Mouse (Mus musculus): ENCODE measurements at regions not wholly inside any gene's neighbourhood (a gene's known extent, or its start where the extent isn't known, plus 50 kb on each side); places are given as distances from the start of the nearest gene placed in this dataset.

DNA sequence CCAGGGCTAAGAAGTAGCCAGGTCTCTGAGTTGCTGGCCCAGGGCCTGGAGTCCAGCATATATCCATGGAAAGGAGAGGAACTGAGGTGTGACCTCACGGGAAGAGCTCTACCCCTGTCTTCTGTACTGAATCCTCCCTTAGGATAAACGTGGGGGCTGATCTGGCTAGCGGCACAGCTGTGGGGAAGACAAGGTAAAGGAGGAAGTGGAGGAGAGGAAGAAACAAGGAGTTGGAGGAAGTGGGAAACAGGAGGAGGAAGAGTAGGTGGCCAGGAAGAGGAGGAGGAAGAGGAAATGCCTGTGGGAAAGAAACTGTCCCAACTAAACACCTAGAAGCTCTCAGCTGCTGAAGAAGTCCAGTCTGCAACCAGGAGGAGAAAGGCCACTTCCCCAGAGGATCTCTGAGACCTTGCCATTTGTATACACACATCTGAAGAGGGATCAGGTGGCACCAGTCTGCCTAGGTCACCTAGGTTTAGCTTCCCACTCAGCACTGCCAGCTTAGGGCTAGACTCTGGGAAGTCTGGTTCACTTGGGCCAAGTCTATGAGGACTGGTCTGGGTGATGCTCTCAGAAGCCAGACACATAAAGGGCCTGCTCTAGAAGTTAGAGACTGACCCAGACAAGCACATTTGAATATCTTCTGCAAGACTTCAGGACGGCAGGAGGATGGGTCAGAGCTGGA is 100.6 kb upstream of the Jun start:
- intact Hi-C loops (cut with DNase I), result loop anchor here (5.0 kb wide), 1 partner anchor 35 kb away; no protein-coding TSS in a partner anchor
- DNase-seq, result no peak

GRCm38 (mm10) chr4:95153737-95154287 is 101.8 kb upstream of the Jun start:
- intact Hi-C loops (cut with DNase I), result loop anchor here (5.0 kb wide), 1 partner anchor 37 kb away; no protein-coding TSS in a partner anchor
- DNase-seq, result peak; percentile 75 to 77

DNA sequence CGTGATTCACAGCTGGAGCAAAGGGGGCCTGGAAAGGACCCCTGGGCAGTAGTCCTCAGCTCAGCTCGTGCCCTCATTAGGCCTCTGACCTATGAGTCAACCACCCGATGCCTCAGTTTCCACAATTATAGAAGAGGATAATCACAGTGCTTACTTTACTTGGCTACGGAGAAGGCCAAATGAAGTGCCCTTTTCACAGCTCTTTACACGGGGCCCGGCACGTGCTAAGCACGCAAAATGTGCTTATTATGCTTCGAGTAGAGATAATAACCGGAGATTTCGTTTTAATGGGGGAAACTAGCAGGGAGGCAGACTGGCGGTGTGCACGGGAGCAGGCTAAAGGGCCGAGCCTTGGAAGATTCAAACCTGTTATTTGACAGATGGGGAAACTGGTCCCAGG is 102.4 kb upstream of the Jun start:
- peak in 1 of 2 experiments; percentile 21 for DNase-seq
- intact Hi-C loops (cut with DNase I), result loop anchor here (5.0 kb wide), 1 partner anchor 37 kb away; no protein-coding TSS in a partner anchor

DNA sequence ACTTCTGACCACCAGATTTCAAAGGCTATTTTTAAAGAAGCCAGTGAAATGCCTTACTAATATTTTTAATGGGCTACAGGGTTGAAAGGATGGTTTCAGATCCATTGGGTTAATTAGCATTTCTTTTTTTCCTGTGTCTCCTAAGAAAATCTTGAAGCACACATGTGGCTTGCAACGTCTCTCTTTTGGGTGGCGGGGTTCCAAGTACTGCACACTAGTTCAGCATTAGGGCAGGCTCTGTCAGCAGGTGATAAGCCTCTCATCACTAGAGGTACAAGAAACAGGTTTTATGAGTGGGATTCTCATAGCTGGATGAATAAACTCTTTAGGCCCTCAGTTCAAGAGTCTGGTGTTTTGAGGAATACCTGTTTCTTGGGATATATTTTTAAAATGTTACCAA is 103.2 kb upstream of the Jun start:
- intact Hi-C loops (cut with DNase I), result no loop called here
- DNase-seq, result peak; percentile 49 to 58

GRCm38 (mm10) chr4:95155796-95156195 is 103.8 kb upstream of the Jun start:
- DNase-seq, result no peak
- intact Hi-C loops (cut with DNase I), result no loop called here

DNA sequence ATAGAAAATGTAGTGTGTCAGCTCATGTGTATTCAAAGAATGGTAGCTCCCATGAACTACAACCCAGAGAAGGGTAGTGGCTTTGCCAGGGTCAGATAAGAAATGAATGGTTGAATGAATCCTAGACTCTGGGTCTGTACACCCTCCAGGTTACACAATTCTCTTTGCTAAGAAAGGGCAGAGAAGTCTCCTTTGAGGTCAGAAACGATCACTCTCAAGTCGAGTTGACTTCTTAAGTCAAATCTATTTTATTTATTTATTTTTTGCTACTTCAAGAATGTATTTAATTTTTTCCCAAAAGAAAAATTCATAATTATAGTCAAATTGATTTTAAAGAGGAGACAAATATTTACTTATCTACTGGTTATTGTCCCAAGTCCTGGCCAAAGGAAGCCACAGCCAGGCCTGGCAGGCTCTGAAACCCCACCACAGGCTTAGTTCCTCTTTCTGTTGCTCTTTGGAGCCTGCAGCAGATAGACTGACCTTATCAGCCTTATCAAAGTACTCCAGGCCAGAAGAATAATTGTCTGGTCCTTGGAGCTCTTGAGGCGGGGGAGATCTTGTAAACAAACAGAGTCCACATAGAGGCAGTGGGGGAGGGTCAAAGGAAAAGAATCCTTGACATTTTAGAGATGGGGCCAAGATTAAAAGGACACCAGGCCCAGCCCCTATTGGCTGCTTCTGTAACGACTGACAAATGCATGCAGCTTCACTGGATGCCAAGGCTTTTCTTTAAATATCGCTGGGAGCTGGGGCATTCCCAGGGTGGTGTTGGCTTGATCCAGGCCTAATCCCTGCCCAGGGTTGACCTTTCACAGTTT is 104.6 kb upstream of the Jun start:
- DNase-seq, result peak; percentile 31 to 44
- intact Hi-C loops (cut with DNase I), result no loop called here

DNA sequence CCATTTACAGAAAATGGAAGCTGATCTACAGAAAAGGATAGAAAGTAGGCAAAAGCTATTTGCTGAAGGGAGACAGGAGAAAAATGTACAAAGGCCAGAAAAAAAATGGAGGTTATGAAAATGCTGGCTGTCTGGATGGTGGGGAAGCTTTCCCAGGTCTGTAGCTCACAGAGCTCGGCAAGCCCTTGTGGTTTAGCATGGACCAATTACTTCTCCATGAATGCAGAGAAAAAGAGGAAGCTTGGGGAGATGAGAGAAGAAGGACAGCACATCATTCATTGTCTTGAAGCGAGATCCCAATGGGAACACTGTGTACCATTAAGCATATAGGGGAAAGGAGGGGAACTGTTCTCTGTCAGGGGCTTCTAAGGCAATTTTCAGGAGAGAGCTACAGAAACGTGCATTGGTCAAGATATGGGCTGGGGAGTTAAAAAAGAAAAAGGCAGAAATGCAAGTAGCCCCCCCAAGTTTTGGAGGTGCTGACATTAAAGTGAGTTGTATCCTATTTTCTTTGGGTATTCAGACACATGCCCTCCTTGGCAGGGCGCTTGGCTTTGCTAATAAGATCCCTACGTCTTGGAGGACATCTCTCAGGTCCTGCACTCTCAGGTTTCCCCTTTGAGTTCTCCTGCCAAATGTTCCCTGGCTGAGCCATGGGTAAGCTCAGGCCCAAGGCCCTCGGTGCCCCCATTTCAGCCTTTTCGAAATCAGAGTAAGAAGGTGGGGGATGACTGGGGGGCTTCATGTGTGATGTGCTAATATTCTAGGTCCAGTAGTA is 105.8 kb upstream of the Jun start:
- intact Hi-C loops (cut with DNase I), result no loop called here
- DNase-seq, result no peak

GRCm38 (mm10) chr4:95158632-95159424 is 106.8 kb upstream of the Jun start:
- no peak for DNase-seq
- intact Hi-C loops (cut with DNase I), result no loop called here

DNA sequence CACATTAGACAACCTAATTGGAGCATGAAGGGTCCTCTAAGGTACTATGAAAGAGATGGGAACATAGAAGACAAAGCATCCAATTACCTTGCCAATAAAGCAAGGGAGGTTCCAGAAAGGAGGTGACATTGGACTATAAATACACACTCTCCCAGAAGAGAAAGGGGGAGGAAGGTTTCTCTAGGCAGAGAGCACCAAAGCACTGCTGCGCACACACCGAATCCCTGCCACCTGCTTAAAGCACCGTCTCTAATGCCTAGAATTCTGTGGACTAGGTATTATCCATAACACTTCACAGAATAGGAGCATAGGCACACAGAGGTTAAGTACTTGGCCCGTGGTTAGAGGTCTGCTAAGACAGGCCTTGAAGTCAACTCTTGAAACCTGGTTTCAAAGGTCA is 107.8 kb upstream of the Jun start:
- intact Hi-C loops (cut with DNase I), result loop anchor here (5.0 kb wide), 2 partner anchors 153 to 397 kb away; partner anchors contain the start of gene Fggy
- peak; percentile 50 for DNase-seq

DNA sequence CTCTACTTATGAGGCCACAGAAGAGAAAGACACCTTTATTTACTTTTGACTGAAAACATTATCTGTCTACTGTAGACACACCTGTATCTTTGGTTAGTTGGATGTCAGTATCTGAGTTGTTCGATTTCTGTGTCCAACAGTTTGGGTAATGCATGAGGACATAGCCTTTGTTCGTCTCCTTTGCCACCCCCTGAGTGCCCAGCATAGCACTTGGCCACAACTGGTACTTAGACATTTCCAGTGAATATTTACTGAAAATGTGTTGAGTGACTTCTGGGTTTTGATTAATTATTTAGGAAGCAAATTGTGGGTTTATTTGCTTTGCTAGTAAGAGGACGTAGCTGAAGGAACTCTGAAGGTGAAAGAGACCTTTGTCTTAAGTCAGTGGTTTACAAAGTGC is 108.4 kb upstream of the Jun start:
- DNase-seq, result peak in 1 of 2 experiments; percentile 20
- intact Hi-C loops (cut with DNase I), result loop anchor here (5.0 kb wide), 2 partner anchors 153 to 397 kb away; partner anchors contain the start of gene Fggy

DNA sequence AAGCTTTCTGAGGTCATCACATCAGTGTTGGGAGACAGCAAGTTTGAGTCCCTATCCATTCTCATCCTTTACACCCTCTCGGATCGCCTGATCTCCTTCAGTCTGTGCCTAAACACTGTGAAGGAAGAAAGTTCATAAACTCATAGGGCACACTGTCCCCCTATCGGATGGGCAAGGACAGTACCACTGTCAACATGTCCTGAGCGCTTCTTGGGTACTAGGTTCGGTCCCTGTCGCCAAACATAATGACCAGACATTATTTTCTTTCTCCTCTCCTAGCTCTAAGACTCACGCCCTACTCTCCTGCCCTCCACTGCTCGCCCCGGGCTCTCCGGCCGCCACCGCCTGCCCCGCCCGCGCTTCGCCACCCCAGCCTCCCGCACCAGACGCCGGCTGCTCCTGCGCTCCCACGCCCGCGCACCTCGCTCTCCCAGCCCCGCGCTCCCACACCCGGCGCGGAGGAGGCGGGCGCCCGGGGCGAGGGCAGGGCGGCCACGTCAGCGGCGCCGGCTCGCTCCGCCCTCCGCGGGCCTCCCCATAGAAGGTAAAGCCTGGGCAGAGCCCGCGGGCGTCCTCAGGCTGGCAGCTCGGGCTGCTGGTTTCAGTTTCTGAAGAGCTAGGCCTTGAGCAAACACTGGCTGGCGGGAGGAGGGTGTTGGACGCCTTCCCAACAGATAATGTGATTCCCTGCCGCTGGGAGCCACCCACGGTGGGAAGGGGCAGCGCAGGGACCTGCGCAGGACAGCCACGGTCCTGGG is 109.1 kb upstream of the Jun start:
- intact Hi-C loops (cut with DNase I), result loop anchor here (1.0 to 5.0 kb wide), 3 partner anchors 107 to 396 kb away; partner anchors contain the start of gene Fggy
- peak; percentile 93 to 94 for DNase-seq

GRCm38 (mm10) chr4:95161670-95162020 is 109.6 kb upstream of the Jun start:
- DNase-seq, result no peak
- intact Hi-C loops (cut with DNase I), result loop anchor here (1.0 to 5.0 kb wide), 3 partner anchors 107 to 396 kb away; partner anchors contain the start of gene Fggy

GRCm38 (mm10) chr4:95162386-95163090 is 110.5 kb upstream of the Jun start:
- intact Hi-C loops (cut with DNase I), result loop anchor here (5.0 kb wide), 2 partner anchors 155 to 395 kb away; partner anchors contain the start of gene Fggy
- DNase-seq, result peak in 1 of 2 experiments; percentile 10

DNA sequence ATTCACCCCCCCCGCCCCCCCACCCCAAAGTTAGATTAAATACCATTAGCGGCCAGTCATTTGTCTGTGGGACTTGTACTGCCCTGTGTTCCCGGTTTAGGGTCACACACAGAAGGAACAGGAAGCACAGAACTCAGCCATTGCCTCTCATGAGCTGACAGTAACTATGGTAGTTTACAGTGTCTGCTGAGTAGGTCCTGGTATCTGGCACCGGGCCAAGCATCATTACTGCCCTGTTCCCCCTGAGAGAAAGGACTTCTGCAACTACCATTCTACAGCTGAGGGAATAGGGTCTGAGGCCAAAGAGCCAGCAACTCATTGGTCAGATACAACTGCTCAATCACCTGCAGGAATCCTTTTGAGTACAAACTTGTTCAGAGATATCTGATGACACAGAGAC is 111.4 kb upstream of the Jun start:
- intact Hi-C loops (cut with DNase I), result loop anchor here (5.0 kb wide), 2 partner anchors 156 to 394 kb away; partner anchors contain the start of gene Fggy
- DNase-seq, result no peak

GRCm38 (mm10) chr4:95166503-95166902 is 114.5 kb upstream of the Jun start:
- DNase-seq, result no peak
- intact Hi-C loops (cut with DNase I), result no loop called here

DNA sequence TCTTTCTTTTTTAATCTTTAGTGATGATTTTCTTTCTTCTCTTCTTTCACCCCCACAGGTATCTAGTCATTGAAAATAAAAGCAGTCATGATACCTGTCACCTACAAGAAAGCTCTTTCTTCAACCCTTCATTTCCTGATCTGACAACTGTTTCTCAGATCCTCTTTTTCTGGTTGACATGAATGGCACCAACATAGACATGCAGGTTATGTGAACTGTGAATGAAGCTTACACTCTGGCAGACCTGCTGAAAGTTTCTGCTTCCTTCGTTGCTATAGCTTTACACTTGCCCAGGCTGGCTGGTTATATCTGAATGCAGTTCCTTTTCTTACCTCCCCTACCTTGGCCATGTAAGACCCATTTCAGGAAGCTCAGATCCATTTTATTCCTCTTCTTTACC is 115.2 kb upstream of the Jun start:
- DNase-seq, result no peak
- intact Hi-C loops (cut with DNase I), result no loop called here

GRCm38 (mm10) chr4:95169702-95170101 is 117.7 kb upstream of the Jun start:
- no peak for DNase-seq
- intact Hi-C loops (cut with DNase I), result no loop called here

DNA sequence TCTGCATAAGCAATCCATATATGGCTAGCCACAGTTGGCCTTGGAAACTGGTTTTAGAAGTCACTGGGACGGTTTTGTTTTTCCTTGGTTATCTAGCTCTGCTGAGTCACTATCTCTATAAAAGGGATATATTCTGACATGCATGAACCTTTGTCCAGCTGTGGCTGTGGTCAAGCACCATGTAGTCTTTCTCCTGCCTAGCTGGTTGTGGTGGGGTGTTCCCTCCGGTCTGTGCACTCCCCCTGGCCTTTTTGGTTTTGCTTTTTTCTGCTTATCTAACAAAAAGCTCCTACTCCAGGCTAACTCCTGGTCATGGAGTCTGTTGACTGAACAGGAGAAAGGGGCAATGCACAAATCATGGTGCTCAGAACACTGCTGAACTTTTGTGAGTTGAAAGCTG is 125.7 kb upstream of the Jun start:
- DNase-seq, result no peak
- intact Hi-C loops (cut with DNase I), result no loop called here

All from heart, postnatal 10 days (tissue).